Mouse (Mus musculus): ENCODE measurements at regions not wholly inside any gene's neighbourhood (a gene's known extent, or its start where the extent isn't known, plus 50 kb on each side); places are given as distances from the start of the nearest gene placed in this dataset.

- DNase-seq, result no peak
Observed at GRCm38 (mm10) chr10:37694041-37694690, 555.4 kb upstream of the Marcks start.

GRCm38 (mm10) chr10:37692851-37693250, 554.1 kb upstream of the Marcks start:
- DNase-seq, result no peak

DNA sequence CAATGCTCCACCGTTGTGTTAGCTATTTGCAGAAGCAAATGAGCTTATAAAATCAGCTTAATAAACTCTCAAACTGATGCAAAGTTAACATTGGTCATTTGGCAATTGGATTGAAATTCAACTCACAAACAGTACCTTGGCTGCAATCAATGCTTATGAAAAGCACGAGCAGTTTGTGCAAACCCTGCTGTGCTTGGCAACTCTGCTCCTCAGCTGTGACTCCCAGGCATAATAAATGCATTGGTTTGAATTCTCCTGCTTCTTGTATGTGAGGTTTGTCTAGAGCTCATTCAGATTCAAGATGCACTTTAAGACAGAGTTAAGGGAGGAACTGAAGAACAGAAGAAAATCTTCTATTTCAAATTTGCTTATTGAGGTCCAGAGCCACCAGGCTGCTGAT, 553.2 kb upstream of the Marcks start:
- DNase-seq, result no peak

DNA sequence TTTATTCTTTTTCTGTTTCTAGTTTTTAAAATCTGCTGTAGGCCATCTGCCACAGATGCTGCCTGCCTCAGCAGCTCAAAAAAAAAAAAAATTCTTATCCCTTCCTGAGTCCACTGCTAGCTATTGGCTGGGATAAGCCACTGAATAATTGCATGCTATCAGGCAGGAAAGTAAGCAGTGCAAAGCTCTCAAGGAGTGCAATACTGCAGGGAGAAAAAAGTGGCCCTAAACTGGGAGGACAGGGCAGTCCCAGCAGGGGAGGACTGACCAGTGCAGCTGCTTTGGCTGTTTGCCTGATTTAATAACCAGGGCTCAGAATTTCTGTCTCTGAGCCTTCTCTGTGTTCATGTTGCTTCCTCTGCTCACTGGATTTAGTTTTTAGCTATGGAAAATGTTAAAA, 544.4 kb upstream of the Marcks start:
- DNase-seq, result no peak

DNA sequence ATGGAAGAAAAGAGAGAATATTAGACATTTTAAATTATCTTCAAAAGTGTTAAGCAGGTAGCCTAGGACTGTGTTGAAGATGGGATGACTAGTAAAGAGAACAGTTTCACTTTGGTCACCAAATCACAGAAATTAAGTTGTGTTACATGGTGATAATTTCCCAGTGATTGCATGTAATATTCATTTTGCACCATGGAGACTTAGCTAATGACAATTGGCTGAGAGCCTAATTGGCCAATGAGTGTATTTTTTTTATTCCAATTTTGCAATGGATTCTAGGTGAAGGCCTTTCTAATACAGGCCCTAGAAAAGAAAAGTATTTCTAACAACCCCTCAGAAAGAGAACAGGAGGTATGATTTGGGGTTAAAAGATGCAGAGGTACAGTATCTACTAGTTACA, 541.9 kb upstream of the Marcks start:
- no peak for DNase-seq

GRCm38 (mm10) chr10:37677826-37678225, 539.1 kb upstream of the Marcks start:
- no peak for DNase-seq

DNA sequence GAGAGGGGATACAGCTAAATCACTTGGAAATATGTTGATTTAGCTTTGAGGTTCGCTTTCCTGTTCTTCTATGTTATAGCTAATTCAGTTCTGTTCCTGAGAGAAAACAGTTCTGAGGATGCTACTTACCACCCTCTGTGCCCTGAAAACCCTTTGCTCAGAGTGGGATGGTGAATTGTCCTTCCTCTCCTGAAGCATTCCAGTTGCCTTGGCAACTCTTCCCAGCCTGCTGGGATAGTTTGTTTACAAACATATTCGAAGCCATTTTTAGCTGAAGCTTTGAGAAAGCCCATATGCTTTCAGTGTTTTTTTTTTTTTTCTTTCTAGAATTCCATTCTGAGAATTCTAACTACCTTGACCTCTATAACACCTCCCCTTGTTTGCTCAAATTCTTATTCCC, 530.1 kb upstream of the Marcks start:
- DNase-seq, result no peak

DNA sequence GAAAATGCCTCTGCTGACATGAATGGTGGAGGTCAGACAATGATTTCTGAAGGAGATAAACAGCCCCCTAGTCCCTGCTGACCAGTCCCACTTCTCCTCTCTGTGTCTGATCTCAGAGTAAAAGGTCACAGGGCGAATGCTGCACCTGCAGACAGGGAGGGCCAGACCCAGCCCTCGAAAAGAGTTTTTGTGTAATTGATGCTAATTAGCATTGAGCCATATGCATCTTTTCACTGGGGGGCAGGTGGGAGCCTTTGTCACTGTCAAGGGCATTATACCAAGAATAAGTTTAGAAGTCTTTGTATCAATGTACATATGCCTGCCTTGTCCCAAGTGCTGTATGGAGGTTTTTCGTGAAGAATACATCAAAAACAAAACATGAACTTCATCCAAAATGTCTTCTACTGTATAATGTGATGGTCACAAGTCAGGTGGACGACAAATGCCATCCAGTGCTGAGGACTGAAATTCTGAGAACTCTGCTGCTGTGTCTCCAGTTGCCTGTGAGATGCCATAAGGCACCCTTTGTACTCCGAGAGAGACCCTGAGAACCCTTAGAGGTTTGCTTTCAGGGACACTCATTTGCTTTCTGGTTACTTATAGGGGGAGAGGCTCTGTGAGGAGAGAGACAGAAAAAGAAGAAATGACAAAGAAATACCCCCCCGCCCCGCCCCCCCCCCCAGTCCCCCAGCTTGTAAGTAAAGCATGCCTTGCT, 528.5 kb upstream of the Marcks start:
- no peak for DNase-seq

DNA sequence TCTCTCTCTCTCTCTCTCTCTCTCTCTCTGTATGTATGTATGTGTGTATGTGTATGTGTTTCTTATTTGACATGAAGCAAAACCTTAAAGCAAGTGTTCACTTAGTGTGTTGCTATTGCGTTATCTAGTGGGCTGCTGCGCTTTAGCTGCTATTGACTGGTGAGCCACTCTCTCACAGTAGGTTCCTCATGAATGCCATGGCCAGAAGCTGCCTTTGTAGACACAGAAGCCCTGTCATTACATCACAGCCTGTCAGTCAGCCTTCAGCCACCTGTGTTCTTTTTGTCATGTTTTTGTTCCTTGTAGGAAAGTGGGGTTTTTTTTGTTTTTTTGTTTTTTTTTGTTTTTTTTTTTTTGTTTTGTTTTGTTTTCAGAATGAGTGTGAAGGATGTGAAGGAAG, 527.8 kb upstream of the Marcks start:
- no peak for DNase-seq

DNA sequence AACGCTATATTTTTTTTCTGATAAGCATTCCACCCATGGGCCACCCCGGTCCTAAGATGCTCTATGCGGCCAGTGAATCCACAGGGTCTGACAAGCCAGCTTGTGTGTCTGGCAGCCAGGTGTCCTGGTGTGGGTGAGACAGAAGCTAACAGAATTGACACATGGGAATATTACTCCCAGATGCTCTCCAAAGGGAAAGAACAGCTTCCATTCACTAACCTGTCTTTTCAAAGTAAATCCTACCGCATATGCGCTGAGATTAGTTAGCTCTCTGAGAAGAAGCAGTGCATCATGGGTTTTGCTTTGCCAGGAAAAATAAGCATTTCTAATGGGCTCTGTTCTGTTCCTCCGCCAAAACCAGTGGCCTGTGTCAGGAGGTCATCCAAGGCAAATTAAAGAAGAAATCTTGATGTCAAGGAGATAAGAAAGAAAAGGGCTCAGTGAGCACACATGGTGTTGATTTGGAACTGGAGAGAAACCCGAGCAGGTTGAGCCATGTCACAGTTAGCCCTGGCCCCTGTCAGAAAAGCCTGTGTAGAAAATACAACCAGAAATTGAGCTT, 498.4 kb upstream of the Marcks start:
- DNase-seq, result no peak

- no peak for DNase-seq
Observed at GRCm38 (mm10) chr10:37636421-37636820, 497.7 kb upstream of the Marcks start.

- DNase-seq, result no peak
Observed at GRCm38 (mm10) chr10:37630403-37630802, 491.7 kb upstream of the Marcks start.

DNA sequence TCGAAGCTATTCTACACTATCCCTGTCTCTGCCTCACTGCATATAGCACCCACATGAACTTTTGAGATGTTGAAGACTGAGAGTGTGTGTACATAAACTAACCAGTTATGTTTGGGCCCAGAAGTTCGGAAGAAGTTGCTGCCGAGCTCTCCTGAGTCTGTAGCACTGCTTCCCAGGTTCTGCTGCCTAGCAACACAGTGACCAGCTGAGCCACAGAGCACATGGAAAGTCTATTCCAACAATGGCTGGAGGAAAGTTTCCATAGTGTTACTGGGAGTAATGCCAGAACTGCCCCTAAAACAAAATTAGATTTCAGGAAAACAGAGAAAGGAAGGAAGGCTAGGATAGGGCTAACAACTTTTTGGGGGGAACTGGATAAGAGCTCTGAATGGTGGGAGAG, 489.2 kb upstream of the Marcks start:
- no peak for DNase-seq

GRCm38 (mm10) chr10:37626758-37627201, 488.1 kb upstream of the Marcks start:
- DNase-seq, result no peak

GRCm38 (mm10) chr10:37625972-37626757, 487.4 kb upstream of the Marcks start:
- DNase-seq, result no peak

DNA sequence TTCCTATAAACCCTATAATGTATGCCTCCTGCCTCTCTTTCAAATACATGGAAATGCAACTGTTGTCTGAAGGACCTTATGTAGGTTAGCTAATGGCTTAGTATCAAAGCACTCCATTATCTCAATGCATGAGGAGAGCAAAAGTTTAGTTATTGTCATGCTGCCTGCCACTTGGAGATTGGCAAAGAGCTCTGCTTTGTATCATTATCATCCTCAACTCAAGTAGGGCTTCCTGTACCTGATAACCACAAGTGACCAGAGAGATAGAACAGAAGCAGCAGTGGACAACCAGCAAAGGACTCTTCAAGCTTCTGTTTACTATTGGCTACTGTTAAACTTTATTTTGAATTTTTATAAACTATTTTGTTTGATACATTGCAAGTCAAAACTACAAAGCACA, 484.3 kb upstream of the Marcks start:
- no peak for DNase-seq

GRCm38 (mm10) chr10:37618606-37619005, 479.9 kb upstream of the Marcks start:
- DNase-seq, result no peak

- no peak for DNase-seq
Observed at GRCm38 (mm10) chr10:37617708-37618300, 479.1 kb upstream of the Marcks start.

DNA sequence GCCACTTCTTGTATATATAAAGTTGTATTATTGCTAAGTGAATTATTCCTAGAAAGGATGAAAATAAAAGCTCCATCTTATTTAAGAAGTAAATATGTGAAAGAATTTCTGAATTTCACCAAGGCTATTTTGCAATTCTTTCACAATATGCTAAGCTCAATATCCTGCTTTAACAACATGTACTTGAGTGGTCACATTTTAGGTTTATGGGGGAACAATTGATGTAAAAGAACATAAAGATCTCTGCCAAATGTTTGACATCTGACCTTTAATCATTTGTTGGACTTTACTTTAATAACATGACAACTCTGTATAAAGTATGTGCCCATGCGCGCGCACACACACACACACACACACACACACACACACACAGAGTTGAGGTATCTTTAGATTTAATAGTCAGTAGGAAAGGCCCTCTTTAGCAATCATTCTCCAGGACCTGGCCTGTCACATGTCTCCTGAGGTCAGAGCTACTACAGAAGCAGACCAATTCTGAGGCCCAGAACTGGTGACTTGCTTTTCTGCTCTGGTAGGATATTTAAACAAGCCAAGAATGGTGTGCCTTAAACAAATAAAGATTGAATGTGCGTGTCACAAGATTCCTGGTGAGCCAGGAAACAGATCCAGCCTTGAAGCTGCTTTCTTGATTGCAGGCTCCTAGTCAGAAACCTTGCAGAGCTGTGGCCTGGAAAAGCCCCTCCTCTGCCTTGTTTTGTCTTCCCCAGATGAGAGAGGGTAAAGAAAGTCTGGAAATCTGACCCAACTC, 477.4 kb upstream of the Marcks start:
- DNase-seq, result no peak

DNA sequence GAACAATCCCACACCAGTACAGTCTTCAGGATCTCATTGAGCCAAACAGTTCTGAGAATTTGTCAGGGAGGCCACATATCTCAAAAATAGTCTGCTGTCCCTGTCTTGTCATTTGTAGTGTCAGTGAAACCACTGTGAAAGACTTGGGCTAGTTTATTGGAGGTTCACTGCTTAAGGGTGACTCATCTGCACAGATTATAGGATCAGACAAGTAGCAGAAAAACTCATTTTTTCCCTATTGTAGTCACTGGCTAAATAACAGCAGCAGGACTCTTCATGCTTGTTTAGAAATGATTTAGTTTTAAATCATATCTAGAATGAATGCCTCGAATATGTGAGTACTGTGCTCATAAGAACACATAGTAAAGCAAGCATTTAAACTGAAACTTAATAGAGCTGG, 475.2 kb upstream of the Marcks start:
- no peak for DNase-seq

- no peak for DNase-seq
Observed at GRCm38 (mm10) chr10:37603529-37603928, 464.8 kb upstream of the Marcks start.

- no peak for DNase-seq
Observed at GRCm38 (mm10) chr10:37602936-37603335, 464.2 kb upstream of the Marcks start.

Data from B cell, adult 2 months (primary cell).